Mouse (Mus musculus) right cerebral cortex, postnatal 36 days (tissue): Measurements from ENCODE around the gene Ccl3.

Source experiments
- DNase-seq, 2 experiments: peaks; one replicate each; pipeline ENCODE4 v3.0.0; 2022; ENCODE audit warnings: low spot score in 2 of 2, mixed read lengths in 1 of 2

Ccl3 gene

GRCm38 (mm10) chr11:83649305-83649841 is at the start of gene Ccl3:
TSS of gene Ccl3 (minus strand) at chr11:83649355.
- no peak for DNase-seq

- DNase-seq, result no peak
Observed at GRCm38 (mm10) chr11:83692008-83692407, 42.9 kb upstream of the Ccl3 start.

GRCm38 (mm10) chr11:83689918-83690317 is 40.8 kb upstream of the Ccl3 start:
- DNase-seq, result no peak

GRCm38 (mm10) chr11:83675665-83676064 is 26.5 kb upstream of the Ccl3 start:
- DNase-seq, result no peak

GRCm38 (mm10) chr11:83671743-83672142 is 22.6 kb upstream of the Ccl3 start:
- DNase-seq, result no peak

GRCm38 (mm10) chr11:83663532-83663931 is 14.4 kb upstream of the Ccl3 start:
- no peak for DNase-seq

- no peak for DNase-seq
Observed at GRCm38 (mm10) chr11:83662204-83662603, 13.0 kb upstream of the Ccl3 start, which contains the start of gene Ccl4. TSS of gene Ccl4 (plus strand) at chr11:83662584.

GRCm38 (mm10) chr11:83658797-83659196 is 9.6 kb upstream of the Ccl3 start:
- DNase-seq, result no peak

- DNase-seq, result no peak
Observed at GRCm38 (mm10) chr11:83657508-83657907, 8.4 kb upstream of the Ccl3 start.

GRCm38 (mm10) chr11:83654606-83655005 is 5.5 kb upstream of the Ccl3 start:
- no peak for DNase-seq

GRCm38 (mm10) chr11:83646356-83647149 is 2.6 kb downstream of the Ccl3 start:
- DNase-seq, result no peak

- DNase-seq, result no peak
Observed at GRCm38 (mm10) chr11:83645521-83645920, 3.6 kb downstream of the Ccl3 start, which contains the start of gene Rpl9-ps1. TSS of gene Rpl9-ps1 (minus strand) at chr11:83645621.

GRCm38 (mm10) chr11:83641216-83641615 is 7.9 kb downstream of the Ccl3 start:
- no peak for DNase-seq

GRCm38 (mm10) chr11:83640141-83640540 is 9.0 kb downstream of the Ccl3 start:
- no peak for DNase-seq

GRCm38 (mm10) chr11:83639533-83639932 is 9.6 kb downstream of the Ccl3 start:
- no peak for DNase-seq

- no peak for DNase-seq
Observed at GRCm38 (mm10) chr11:83638934-83639333, 10.2 kb downstream of the Ccl3 start.

- no peak for DNase-seq
Observed at GRCm38 (mm10) chr11:83636742-83637235, 12.4 kb downstream of the Ccl3 start.

GRCm38 (mm10) chr11:83634898-83635297 is 14.3 kb downstream of the Ccl3 start:
- DNase-seq, result no peak

GRCm38 (mm10) chr11:83634425-83634824 is 14.7 kb downstream of the Ccl3 start:
- DNase-seq, result no peak

- no peak for DNase-seq
Observed at GRCm38 (mm10) chr11:83632744-83633143, 16.4 kb downstream of the Ccl3 start.

- no peak for DNase-seq
Observed at GRCm38 (mm10) chr11:83631065-83631464, 18.1 kb downstream of the Ccl3 start.

GRCm38 (mm10) chr11:83630630-83631029 is 18.5 kb downstream of the Ccl3 start:
- DNase-seq, result no peak

- no peak for DNase-seq
Observed at GRCm38 (mm10) chr11:83628808-83629207, 20.3 kb downstream of the Ccl3 start.
